Mouse (Mus musculus) heart, postnatal 0 days (tissue): ENCODE measurements around the gene Ntng2. TPM values are rescaled to one million over a fixed set of nuclear protein-coding genes. Genes with fewer than 3 reads are reported as not detected.

ENCODE experiments used
- ATAC-seq: fragments of 200-750 bp; cut with Nextera tagmentation; 2 replicates; pipeline ENCODE4 v1.8.0; 2017; ENCODE audit warnings: low read depth, moderate number of reproducible peaks, moderate library complexity; ENCODE audit not compliant: insufficient read depth
- DNase-seq: peaks from one replicate; pipeline ENCODE4 v3.0.0-alpha.2; 2016; ENCODE audit warnings: low spot score
- H3K27ac ChIP-seq: fragments of 300-500 bp; sonication (generic); 2 replicates; pipeline ENCODE4 v1.5.1; 2014; ENCODE audit warnings: low read depth, mild to moderate bottlenecking
- H3K27me3 ChIP-seq: fragments of 300-500 bp; sonication (generic); 2 replicates; pipeline ENCODE4 v1.6.1; 2014; ENCODE audit warnings: low read length, mixed read lengths; ENCODE audit not compliant: control insufficient read depth, insufficient read depth
- H3K36me3 ChIP-seq: fragments of 300-500 bp; sonication (generic); replicated peaks from 2 replicates; pipeline ENCODE4 v1.6.1; 2014; ENCODE audit warnings: low read length, mixed read lengths; ENCODE audit not compliant: control insufficient read depth, insufficient read depth
- H3K4me1 ChIP-seq: fragments of 300-500 bp; sonication (generic); 2 replicates; pipeline ENCODE4 v1.6.1; 2014; ENCODE audit warnings: antibody characterized with exemption; ENCODE audit not compliant: control insufficient read depth, insufficient read depth
- H3K4me2 ChIP-seq: fragments of 300-500 bp; sonication (generic); 2 replicates; pipeline ENCODE4 v1.6.1; 2014; ENCODE audit warnings: low read depth, mild to moderate bottlenecking, low read length, moderate library complexity
- H3K4me3 ChIP-seq: fragments of 300-500 bp; sonication (generic); 2 replicates; pipeline ENCODE4 v1.5.1; 2014; ENCODE audit warnings: low read depth, low read length
- H3K9ac ChIP-seq: fragments of 300-500 bp; sonication (generic); replicated peaks from 2 replicates; pipeline ENCODE4 v1.6.1; 2014; ENCODE audit warnings: low read depth, low read length, mixed read lengths
- H3K9me3 ChIP-seq: fragments of 300-500 bp; sonication (generic); replicated peaks from 2 replicates; pipeline ENCODE4 v1.6.1; 2016; ENCODE audit warnings: low read length; ENCODE audit not compliant: control insufficient read depth
- CTCF ChIP-seq: IDR thresholded peaks from 2 replicates; pipeline ENCODE4 v1.5.1; 2016; ENCODE audit warnings: antibody characterized with exemption, control low read depth, low read depth
- EP300 ChIP-seq: IDR thresholded peaks from 2 replicates; pipeline ENCODE4 v1.6.1; 2016; ENCODE audit warnings: antibody characterized with exemption, low read depth
- WGBS: fragments of 180-500 bp; shearing (Covaris S2); extraction: QIAGEN DNeasy Blood & Tissue Kit; methylation state at CpG from one replicate; pipeline ENCODE4 v1.1.7; 2014; 5-methylcytosine and 5-hydroxymethylcytosine counted together
- polyA plus RNA-seq: library from polyadenylated mRNA; unstranded; fragments of >200 nt; fragmentation: Nextera tagmentation; extraction: Ambion mirVana; gene quantifications from 2 replicates; pipeline ENCODE4 v1.2.1, GENCODE M21; 2015
- total RNA-seq: library from RNA; depleted of rRNA; stranded (reverse); fragments of >200 nt; gene quantifications from 2 replicates; pipeline ENCODE4 v1.2.3, GENCODE M21; 2014; ENCODE audit warnings: low replicate concordance

Ntng2 gene
- total and polyA plus RNA-seq, 2 experiments from 2014 or later = 0.12 to 0.73 TPM

- no peak for DNase-seq
- WGBS = 52% methylated on average over 2 of the region's 2 CpGs
- no peaks in the 10 kb centered on the region for H3K36me3 ChIP-seq
- peaks cover 17% of the 10 kb centered on the region for H3K4me1 ChIP-seq
- H3K4me2 ChIP-seq = no peak overlapping the region
- no peaks in the 10 kb centered on the region for H3K9me3 ChIP-seq
- H3K27me3 ChIP-seq = peaks cover 74% of the 10 kb centered on the region
- TF ChIP-seq EP300 (no peak), CTCF (no peak)
- H3K27ac ChIP-seq = no peak overlapping the region
- H3K4me3 ChIP-seq = no peak overlapping the region
- ATAC-seq = no peak
- H3K9ac ChIP-seq = no peak overlapping the region
These were observed 5.4 kb downstream of the Ntng2 start for GRCm38 (mm10) chr2:29247386-29247785.

GRCm38 (mm10) chr2:29246891-29247290 lies 5.9 kb downstream of the Ntng2 start:
- DNase-seq (no peak), ATAC-seq (no peak)
- 65% methylated on average over 7 of the region's 7 CpGs for WGBS
- Histone ChIP-seq H3K27me3 (peaks cover 69% of the 10 kb centered on the region), H3K4me3 (no peak overlapping the region), H3K27ac (no peak overlapping the region), H3K4me2 (no peak overlapping the region), H3K36me3 (no peaks in the 10 kb centered on the region), H3K9me3 (no peaks in the 10 kb centered on the region), H3K9ac (no peak overlapping the region), H3K4me1 (peaks cover 16% of the 10 kb centered on the region)
- TF ChIP-seq CTCF (no peak), EP300 (no peak)

- peaks cover 10% of the 10 kb centered on the region for H3K4me1 ChIP-seq
- DNase-seq = no peak
- H3K4me3 ChIP-seq = no peak overlapping the region
- WGBS = 39% methylated on average over 3 of the region's 3 CpGs
- no peaks in the 10 kb centered on the region for H3K9me3 ChIP-seq
- H3K36me3 ChIP-seq = no peaks in the 10 kb centered on the region
- TF ChIP-seq EP300 (no peak), CTCF (no peak)
- no peak for ATAC-seq
- no peak overlapping the region for H3K9ac ChIP-seq
- peaks cover 63% of the 10 kb centered on the region for H3K27me3 ChIP-seq
- no peak overlapping the region for H3K27ac ChIP-seq
- H3K4me2 ChIP-seq = no peak overlapping the region
These were observed 6.5 kb downstream of the Ntng2 start for GRCm38 (mm10) chr2:29246275-29246674.

GRCm38 (mm10) chr2:29245341-29245779 lies 7.4 kb downstream of the Ntng2 start:
- H3K4me1 ChIP-seq = peaks cover 3% of the 10 kb centered on the region; the same call in 1 of the 2 replicates
- H3K27me3 ChIP-seq = peaks cover 59% of the 10 kb centered on the region
- no peak overlapping the region for H3K4me3 ChIP-seq
- no peak overlapping the region for H3K4me2 ChIP-seq
- H3K9ac ChIP-seq = no peak overlapping the region
- ATAC-seq (peak; percentile 41; the same call in 1 of the 2 replicates), DNase-seq (no peak)
- H3K27ac ChIP-seq = no peak overlapping the region
- H3K36me3 ChIP-seq = no peaks in the 10 kb centered on the region
- WGBS = 30% methylated on average over 10 of the region's 10 CpGs
- no peaks in the 10 kb centered on the region for H3K9me3 ChIP-seq
- TF ChIP-seq EP300 (no peak), CTCF (peak; percentile 44)

GRCm38 (mm10) chr2:29239329-29239728 lies 13.5 kb downstream of the Ntng2 start:
- Histone ChIP-seq H3K27me3 (peaks cover 40% of the 10 kb centered on the region), H3K36me3 (no peaks in the 10 kb centered on the region), H3K4me2 (no peak overlapping the region), H3K27ac (no peak overlapping the region), H3K4me3 (no peak overlapping the region), H3K9me3 (no peaks in the 10 kb centered on the region), H3K4me1 (no peaks in the 10 kb centered on the region), H3K9ac (no peak overlapping the region)
- DNase-seq (no peak), ATAC-seq (no peak)
- TF ChIP-seq CTCF (no peak), EP300 (no peak)
- 48% methylated on average over 17 of the region's 17 CpGs for WGBS

- H3K27me3 ChIP-seq = peaks cover 37% of the 10 kb centered on the region
- DNase-seq (peak; percentile 65), ATAC-seq (peak; percentile 70)
- H3K36me3 ChIP-seq = no peaks in the 10 kb centered on the region
- WGBS = 21% methylated on average over 4 of the region's 4 CpGs
- no peaks in the 10 kb centered on the region for H3K4me1 ChIP-seq
- no peak overlapping the region for H3K4me2 ChIP-seq
- no peak overlapping the region for H3K4me3 ChIP-seq
- no peak overlapping the region for H3K9ac ChIP-seq
- TF ChIP-seq CTCF (peak; percentile 85), EP300 (no peak)
- no peaks in the 10 kb centered on the region for H3K9me3 ChIP-seq
- no peak overlapping the region for H3K27ac ChIP-seq
These were observed 15.2 kb downstream of the Ntng2 start for GRCm38 (mm10) chr2:29237623-29238022.
